Mouse (Mus musculus): ENCODE data around the gene Ddx41. TPM values are rescaled to one million over a fixed set of nuclear protein-coding genes. Genes with fewer than 3 reads are reported as not detected.
A peak's percentile ranks its signal among the peaks of the same experiment; 100 is the strongest.

Ddx41 gene
- polyA plus RNA-seq, 1 experiment: 26.2 TPM

GRCm38 (mm10) chr13:55544792-55545191 is 8.3 kb upstream of the Ddx41 start:
- no peak for TF ChIP-seq CTCF (IDR thresholded peaks at IDR 0.05; ENCODE audit: borderline replicate concordance, insufficient read depth, low read length)
- H3K27ac ChIP-seq (ENCODE audit: insufficient read depth, low read length): no peak overlapping the region
- no peaks in the 10 kb centered on the region for H3K4me1 ChIP-seq (ENCODE audit: control insufficient read depth, insufficient read depth, low read length)
- H3K4me3 ChIP-seq (ENCODE audit: insufficient read depth, low read length): no peak overlapping the region

- Histone ChIP-seq H3K4me1 (ENCODE audit: control insufficient read depth, insufficient read depth, low read length) (no peaks in the 10 kb centered on the region), H3K4me3 (ENCODE audit: insufficient read depth, low read length) (no peak overlapping the region), H3K27ac (ENCODE audit: insufficient read depth, low read length) (no peak overlapping the region)
- TF ChIP-seq POLR2A (IDR thresholded peaks at IDR 0.05; ENCODE audit: low read depth, low read length) (no peak), CTCF (IDR thresholded peaks at IDR 0.05; ENCODE audit: borderline replicate concordance, insufficient read depth, low read length) (no peak)
Observed at GRCm38 (mm10) chr13:55543447-55543846, 7.0 kb upstream of the Ddx41 start.

DNA sequence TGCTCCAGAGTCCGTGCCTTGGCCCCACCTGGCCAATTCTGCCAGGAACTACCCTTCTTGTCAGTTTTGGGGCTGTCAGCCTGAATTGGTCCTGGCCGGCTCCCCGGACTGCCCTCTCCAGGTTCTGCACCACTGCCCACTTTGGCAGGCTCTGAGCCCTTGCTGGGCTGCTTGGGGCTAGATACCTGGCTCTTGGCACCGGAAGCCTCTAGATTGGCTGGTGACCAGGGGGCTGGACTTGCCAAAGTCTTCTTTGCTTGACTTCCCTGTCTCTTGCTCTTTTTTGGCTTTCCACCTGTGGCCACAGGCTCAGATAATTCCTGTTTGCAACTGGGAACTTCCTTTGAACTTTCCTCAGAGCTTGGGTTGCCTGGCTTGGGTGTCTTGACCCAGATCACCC is 6.4 kb upstream of the Ddx41 start:
- TF ChIP-seq CTCF (IDR thresholded peaks at IDR 0.05; ENCODE audit: borderline replicate concordance, insufficient read depth, low read length) (no peak), POLR2A (IDR thresholded peaks at IDR 0.05; ENCODE audit: low read depth, low read length) (no peak)
- no peak overlapping the region for H3K4me3 ChIP-seq (ENCODE audit: insufficient read depth, low read length)
- H3K27ac ChIP-seq (ENCODE audit: insufficient read depth, low read length): no peak overlapping the region
- H3K4me1 ChIP-seq (ENCODE audit: control insufficient read depth, insufficient read depth, low read length): no peaks in the 10 kb centered on the region

GRCm38 (mm10) chr13:55540933-55541332 is 4.5 kb upstream of the Ddx41 start:
- Histone ChIP-seq H3K4me1 (ENCODE audit: control insufficient read depth, insufficient read depth, low read length) (no peaks in the 10 kb centered on the region), H3K4me3 (ENCODE audit: insufficient read depth, low read length) (no peak overlapping the region), H3K27ac (ENCODE audit: insufficient read depth, low read length) (no peak overlapping the region)
- TF ChIP-seq POLR2A (IDR thresholded peaks at IDR 0.05; ENCODE audit: low read depth, low read length) (no peak), CTCF (IDR thresholded peaks at IDR 0.05; ENCODE audit: borderline replicate concordance, insufficient read depth, low read length) (no peak)

DNA sequence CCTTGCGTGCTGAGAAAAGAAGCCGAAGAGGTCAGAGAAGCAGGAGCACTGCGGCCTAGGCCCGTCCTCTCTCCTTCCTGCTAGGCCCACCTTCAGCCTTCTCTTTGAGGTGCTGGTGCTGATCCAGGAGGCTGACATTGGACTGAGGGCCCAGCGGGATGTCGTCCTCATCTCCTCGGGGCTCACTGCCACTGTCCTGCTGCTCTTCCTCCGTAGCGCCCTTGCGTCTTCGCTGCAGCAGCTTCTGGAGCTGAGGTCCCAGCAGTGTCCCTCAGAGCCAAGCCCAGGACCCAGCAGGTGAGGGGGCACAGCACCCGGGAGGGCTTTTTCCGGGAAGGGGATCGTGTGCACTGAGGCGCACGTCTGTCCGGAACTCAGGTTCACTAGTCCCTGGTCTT is 663 bp downstream of the Ddx41 start:
- H3K4me1 ChIP-seq (ENCODE audit: control insufficient read depth, insufficient read depth, low read length): no peaks in the 10 kb centered on the region
- H3K27ac ChIP-seq (ENCODE audit: insufficient read depth, low read length): no peak overlapping the region
- TF ChIP-seq CTCF (IDR thresholded peaks at IDR 0.05; ENCODE audit: borderline replicate concordance, insufficient read depth, low read length) (no peak), POLR2A (IDR thresholded peaks at IDR 0.05; ENCODE audit: low read depth, low read length) (no peak)
- peak overlapping the region; percentile 85 for H3K4me3 ChIP-seq (ENCODE audit: insufficient read depth, low read length)

- TF ChIP-seq CTCF (IDR thresholded peaks at IDR 0.05; ENCODE audit: borderline replicate concordance, insufficient read depth, low read length) (no peak), POLR2A (IDR thresholded peaks at IDR 0.05; ENCODE audit: low read depth, low read length) (no peak)
- Histone ChIP-seq H3K4me1 (ENCODE audit: control insufficient read depth, insufficient read depth, low read length) (no peaks in the 10 kb centered on the region), H3K4me3 (ENCODE audit: insufficient read depth, low read length) (peak overlapping the region; percentile 85), H3K27ac (ENCODE audit: insufficient read depth, low read length) (no peak overlapping the region)
Observed at GRCm38 (mm10) chr13:55535191-55535590, 1.3 kb downstream of the Ddx41 start.

DNA sequence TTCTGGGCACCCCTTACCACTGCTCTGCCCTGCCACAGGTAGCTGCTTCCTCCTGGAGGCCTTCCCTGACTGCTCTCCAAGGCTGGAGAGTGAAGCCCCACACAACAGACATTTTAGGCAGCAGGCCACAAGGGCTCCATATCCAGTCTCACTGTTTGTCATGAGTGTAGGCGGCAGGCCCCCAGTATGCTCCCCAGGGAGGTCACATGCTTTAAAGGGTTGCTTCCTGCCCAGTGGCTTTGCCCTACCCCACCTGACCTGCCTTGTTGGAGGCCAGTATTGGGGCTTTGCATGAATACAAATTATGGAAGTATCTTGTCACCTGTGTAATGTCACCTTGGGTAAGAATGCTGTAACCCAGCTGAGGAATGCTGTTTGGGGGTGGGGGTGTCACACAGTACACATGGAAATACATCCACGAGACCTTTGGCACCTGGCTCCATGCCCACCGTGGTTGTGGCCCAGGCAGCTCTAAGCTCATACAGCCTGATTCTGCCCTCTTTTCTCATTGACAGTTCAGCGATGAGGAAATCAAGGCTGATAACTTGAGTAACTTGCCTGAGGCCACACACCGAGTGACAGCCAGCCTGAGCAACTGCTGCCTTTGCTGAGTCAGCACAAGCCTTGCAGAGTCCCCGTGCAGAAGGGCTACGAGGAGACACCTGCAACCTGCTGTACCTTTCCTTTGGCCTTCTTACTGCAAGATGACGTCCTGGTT is 7.1 kb downstream of the Ddx41 start, which contains the start of gene Dok3:
Gene Dok3 (minus strand): TSS at position 99 of the 718 bp plus-strand sequence.
- no peak within 1 kb of the TSS for H3K4me3 ChIP-seq (ENCODE audit: insufficient read depth, low read length)
- H3K4me1 ChIP-seq (ENCODE audit: control insufficient read depth, insufficient read depth, low read length): no peaks in the 10 kb centered on the region
- TF ChIP-seq CTCF (IDR thresholded peaks at IDR 0.05; ENCODE audit: borderline replicate concordance, insufficient read depth, low read length) (no peak), POLR2A (IDR thresholded peaks at IDR 0.05; ENCODE audit: low read depth, low read length) (no peak)
- H3K27ac ChIP-seq (ENCODE audit: insufficient read depth, low read length): no peak within 1 kb of the TSS

DNA sequence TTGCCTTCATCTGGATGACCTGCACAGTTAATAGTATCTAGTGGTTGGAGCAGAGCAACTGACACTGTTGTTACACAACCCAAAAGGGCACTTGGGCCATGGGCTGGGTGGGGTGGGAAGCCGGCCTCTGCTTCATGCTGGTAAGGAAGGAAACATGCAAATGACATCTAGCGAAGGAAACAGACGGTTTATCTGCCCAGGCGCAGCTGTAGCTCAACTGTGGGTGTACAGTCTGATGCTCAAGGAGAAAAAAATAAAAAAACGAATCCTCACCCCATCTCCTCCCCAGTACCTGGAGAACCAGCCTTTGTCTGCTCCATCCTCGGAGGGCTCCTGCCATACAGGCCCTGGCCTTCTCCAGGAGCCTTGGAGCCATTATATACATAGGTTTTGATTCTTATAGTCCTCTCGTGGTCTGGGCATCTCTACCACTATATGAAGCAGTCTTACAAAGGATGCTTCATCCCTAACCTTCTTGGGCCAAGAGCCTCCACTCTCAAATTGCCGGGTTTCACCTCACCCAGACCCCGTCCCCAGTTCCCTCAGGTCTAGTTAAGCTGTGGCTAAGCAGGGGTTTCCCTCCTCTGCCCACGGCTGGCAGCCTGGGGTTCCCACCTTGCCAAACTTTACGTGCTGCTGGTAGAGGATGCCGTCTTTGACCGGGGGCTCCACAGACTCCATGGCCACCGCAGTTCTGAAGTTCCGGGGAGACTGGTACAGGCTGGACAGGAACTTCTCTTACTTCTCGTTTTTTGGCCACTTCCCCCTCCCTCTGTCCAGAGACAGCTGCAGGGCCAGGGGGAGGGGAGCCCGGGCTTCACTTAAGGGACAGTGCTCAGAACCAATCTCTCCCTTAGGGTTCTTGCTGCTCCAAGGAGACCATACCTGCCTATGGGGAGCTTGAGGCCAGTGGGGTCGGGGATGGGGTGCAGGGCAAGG is 8.4 kb downstream of the Ddx41 start:
- Histone ChIP-seq H3K4me1 (ENCODE audit: control insufficient read depth, insufficient read depth, low read length) (no peaks in the 10 kb centered on the region), H3K27ac (ENCODE audit: insufficient read depth, low read length) (no peak overlapping the region), H3K4me3 (ENCODE audit: insufficient read depth, low read length) (no peak overlapping the region)
- TF ChIP-seq CTCF (IDR thresholded peaks at IDR 0.05; ENCODE audit: borderline replicate concordance, insufficient read depth, low read length) (no peak), POLR2A (IDR thresholded peaks at IDR 0.05; ENCODE audit: low read depth, low read length) (no peak)

GRCm38 (mm10) chr13:55527212-55527611 is 9.2 kb downstream of the Ddx41 start:
- Histone ChIP-seq H3K27ac (ENCODE audit: insufficient read depth, low read length) (no peak overlapping the region), H3K4me3 (ENCODE audit: insufficient read depth, low read length) (no peak overlapping the region), H3K4me1 (ENCODE audit: control insufficient read depth, insufficient read depth, low read length) (no peaks in the 10 kb centered on the region)
- TF ChIP-seq CTCF (IDR thresholded peaks at IDR 0.05; ENCODE audit: borderline replicate concordance, insufficient read depth, low read length): no peak
- TF ChIP-seq POLR2A (IDR thresholded peaks at IDR 0.05; ENCODE audit: low read depth, low read length): no peak
